Mouse (Mus musculus): Measurements from ENCODE around the gene Parp8.

- TF ChIP-seq CTCF (IDR thresholded peaks at IDR 0.05; ENCODE audit: borderline replicate concordance, insufficient read depth, low read length): no peak
- TF ChIP-seq POLR2A (IDR thresholded peaks at IDR 0.05; ENCODE audit: low read depth, low read length): no peak
Measured at GRCm38 (mm10) chr13:116973491-116973890, 51.8 kb downstream of the Parp8 start.

Data from embryonic fibroblast, embryonic 13.5 days (primary cell).